Mouse (Mus musculus) thymus, adult 2 months (tissue): Measurements from ENCODE around the gene Ucp3.

ENCODE experiments used
- CTCF ChIP-seq: fragments of 200-500 bp; IDR thresholded peaks from 2 replicates; pipeline ENCODE4 v1.5.1; 2012; ENCODE audit warnings: mild to moderate bottlenecking, control low read depth, low read length, moderate library complexity, borderline replicate concordance; ENCODE audit not compliant: control insufficient read depth, poor library complexity, insufficient read depth; ENCODE audit errors: extremely low read depth
- POLR2A ChIP-seq: fragments of 200-500 bp; IDR thresholded peaks from 2 replicates; pipeline ENCODE4 v1.6.1; 2012; ENCODE audit warnings: mild to moderate bottlenecking, low read length, control low read depth, moderate library complexity; ENCODE audit not compliant: control insufficient read depth, poor library complexity, insufficient read depth; ENCODE audit errors: extremely low read depth

DNA sequence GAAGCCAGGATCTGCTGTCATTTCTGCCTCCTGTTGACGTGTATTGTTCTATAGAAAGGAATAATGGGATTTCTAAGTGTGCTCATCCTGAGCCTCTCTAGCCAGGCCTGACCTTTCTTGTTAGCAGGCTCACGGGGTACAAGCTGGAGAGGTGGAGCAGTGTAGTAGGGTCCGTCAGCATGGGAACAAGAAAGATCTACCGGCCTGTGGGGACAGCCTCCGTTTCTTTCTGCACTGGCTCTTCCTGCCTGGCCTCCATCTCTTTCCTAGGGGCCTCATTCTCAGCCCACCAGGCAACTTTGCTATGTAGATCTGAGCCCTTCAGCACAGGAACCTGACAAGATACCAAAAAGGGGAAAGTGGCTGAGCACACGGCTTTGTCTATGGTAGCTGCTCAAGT lies 4.0 kb upstream of the Ucp3 start:
- TF ChIP-seq CTCF (no peak), POLR2A (no peak)
